Mouse (Mus musculus) adrenal gland, postnatal 4 days (tissue): ENCODE measurements around the gene Rpl23a. TPM values are rescaled to one million over a fixed set of nuclear protein-coding genes. Genes with fewer than 3 reads are reported as not detected.

Experiments
- DNase-seq, 2 experiments: peaks; one replicate each; pipeline ENCODE4 v3.0.0; 2021 to 2022; ENCODE audit warnings: low spot score in 2 of 2, mixed read lengths in 2 of 2
- long read RNA-seq, 2 experiments: library from polyadenylated mRNA; stranded (forward); transcript quantifications; one replicate each; pipeline ENCODE4 v2.0.0; 2021
- total RNA-seq, 2 experiments: library from RNA; stranded (reverse); gene quantifications; 2 replicates each; pipeline ENCODE4 v1.2.3; 2021

Gene Rpl23a
- 1,000 to 10,000 TPM; 2,039 to 2,132 TPM for total RNA-seq
- long read RNA-seq, experiment 1, transcript Rpl23a-201 (5 exons, 560 nt), result major isoform, 329 of 348 reads
- long read RNA-seq, experiment 1, transcript Rpl23a-202 (4 exons, 588 nt), result minor isoform, 14 of 348 reads
- long read RNA-seq, experiment 1, partial matches to known transcripts, result 3 of 348 reads
- long read RNA-seq, experiment 1, other reads (novel, unspliced or antisense), result 1 of 348 reads
- long read RNA-seq, experiment 2, transcript Rpl23a-202 (4 exons, 588 nt), result minor isoform, 6 of 262 reads
- long read RNA-seq, experiment 2, transcript Rpl23a-201 (5 exons, 560 nt), result major isoform, 253 of 262 reads
- long read RNA-seq, experiment 2, partial matches to known transcripts, result 2 of 262 reads
- long read RNA-seq, experiment 2, other reads (novel, unspliced or antisense), result 1 of 262 reads

- DNase-seq, result peak; percentile 39 to 72
Measured at GRCm38 (mm10) chr11:78182961-78183844, at the start of gene Rpl23a. Gene Rpl23a, minus strand, starts transcription at chr11:78183584.

- DNase-seq, result no peak
Measured at GRCm38 (mm10) chr11:78231518-78231917, 48.1 kb upstream of the Rpl23a start.

- DNase-seq, result no peak
Measured at GRCm38 (mm10) chr11:78223586-78223985, 40.2 kb upstream of the Rpl23a start.

GRCm38 (mm10) chr11:78215709-78216317, 32.4 kb upstream of the Rpl23a start:
- DNase-seq, result no peak

- no peak for DNase-seq
Measured at GRCm38 (mm10) chr11:78213086-78213817, 29.9 kb upstream of the Rpl23a start.

GRCm38 (mm10) chr11:78211513-78211912, 28.1 kb upstream of the Rpl23a start:
- DNase-seq, result no peak

- no peak for DNase-seq
Measured at GRCm38 (mm10) chr11:78210615-78211014, 27.2 kb upstream of the Rpl23a start.

- DNase-seq, result no peak
Measured at GRCm38 (mm10) chr11:78209886-78210285, 26.5 kb upstream of the Rpl23a start.

- DNase-seq, result no peak
Measured at GRCm38 (mm10) chr11:78207190-78207589, 23.8 kb upstream of the Rpl23a start.

- DNase-seq, result no peak
Measured at GRCm38 (mm10) chr11:78205361-78206206, 22.2 kb upstream of the Rpl23a start.

GRCm38 (mm10) chr11:78204287-78204686, 20.9 kb upstream of the Rpl23a start:
- no peak for DNase-seq

- no peak for DNase-seq
Measured at GRCm38 (mm10) chr11:78202372-78202771, 19.0 kb upstream of the Rpl23a start.

- no peak for DNase-seq
Measured at GRCm38 (mm10) chr11:78195101-78195863, 11.9 kb upstream of the Rpl23a start.

GRCm38 (mm10) chr11:78194411-78195100, 11.2 kb upstream of the Rpl23a start:
- DNase-seq, result peak; percentile 54 to 67

- no peak for DNase-seq
Measured at GRCm38 (mm10) chr11:78193113-78193512, 9.7 kb upstream of the Rpl23a start, which contains the start of gene Proca1. Gene Proca1, plus strand, starts transcription at chr11:78193392.

- no peak for DNase-seq
Measured at GRCm38 (mm10) chr11:78190041-78190440, 6.7 kb upstream of the Rpl23a start.

GRCm38 (mm10) chr11:78189234-78190040, 6.1 kb upstream of the Rpl23a start:
- DNase-seq, result peak; percentile 40 to 51
